Mouse (Mus musculus) adrenal gland, postnatal 10 days (tissue): ENCODE results near the gene Syt2. TPM values are rescaled to one million over a fixed set of nuclear protein-coding genes. Genes with fewer than 3 reads are reported as not detected.
A peak's percentile ranks its signal among the peaks of the same experiment; 100 is the strongest.

Experiments
- DNase-seq: peaks from one replicate; pipeline ENCODE4 v3.0.0; 2021; ENCODE audit warnings: mixed read lengths
- total RNA-seq, 2 experiments: library from RNA; stranded (reverse); gene quantifications; 2 replicates each; pipeline ENCODE4 v1.2.3; 2021

Syt2 gene
- total RNA-seq, 2 experiments from 2014 or later = 1.3 to 5.2 TPM

DNA sequence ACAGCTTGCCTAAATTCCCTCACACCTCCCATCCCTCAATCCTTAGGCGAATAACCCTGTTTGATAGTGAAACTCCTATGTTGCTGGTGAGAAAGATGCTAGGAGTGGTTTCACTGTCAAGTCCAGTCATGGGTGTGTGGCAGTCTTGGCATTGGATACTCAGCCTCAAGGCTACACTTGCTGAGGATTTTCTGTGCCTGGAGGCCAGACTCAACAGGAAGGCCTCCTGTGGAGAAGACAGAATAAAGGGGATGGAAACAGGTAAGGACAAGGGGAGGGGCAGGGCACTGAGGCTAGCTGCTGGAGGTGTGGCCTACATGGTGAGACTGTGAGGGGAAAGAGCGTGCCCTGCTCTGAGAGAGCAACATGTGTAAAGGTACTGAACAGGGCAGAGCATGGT is 60.1 kb downstream of the Syt2 start:
- DNase-seq = no peak

DNA sequence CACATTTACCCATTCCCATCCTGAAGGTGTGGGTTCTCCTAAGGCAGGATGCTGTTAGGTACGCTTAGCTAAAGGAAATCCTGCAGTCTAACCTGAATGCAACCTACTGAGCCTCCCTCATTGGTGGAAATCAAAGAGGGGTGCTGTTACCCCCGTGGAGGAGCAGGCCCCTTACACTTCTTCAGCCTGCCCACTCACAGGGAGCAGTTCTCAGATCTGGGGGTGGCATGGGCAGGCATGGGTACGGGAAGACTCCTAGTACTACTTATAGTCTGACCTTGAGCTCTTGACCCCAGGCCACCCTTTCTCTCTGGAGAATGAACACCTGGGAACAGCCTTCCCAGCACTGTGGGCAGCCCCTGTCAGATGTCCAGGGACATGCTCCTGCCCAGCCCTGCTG is 61.0 kb downstream of the Syt2 start:
- DNase-seq = no peak

DNA sequence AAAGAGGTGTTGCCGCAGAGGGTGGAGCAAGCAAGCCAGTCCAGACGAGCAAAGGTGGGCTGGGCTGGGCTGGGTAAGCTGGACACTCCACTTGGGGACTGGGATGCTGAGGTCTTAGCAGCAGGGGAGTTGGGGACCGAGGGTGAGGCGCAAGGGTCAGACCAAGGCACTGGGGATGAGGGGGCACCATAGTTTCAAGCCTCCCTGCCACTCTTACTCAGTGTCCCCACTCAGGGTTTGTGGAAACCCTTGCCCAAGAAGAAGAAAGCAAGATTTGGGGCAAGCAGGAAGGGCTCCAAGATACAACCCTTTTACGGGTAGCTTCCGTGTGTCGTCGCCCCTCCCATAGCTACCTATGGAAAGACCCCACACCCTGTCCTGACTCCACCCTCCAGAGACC is 61.8 kb downstream of the Syt2 start:
- no peak for DNase-seq

DNA sequence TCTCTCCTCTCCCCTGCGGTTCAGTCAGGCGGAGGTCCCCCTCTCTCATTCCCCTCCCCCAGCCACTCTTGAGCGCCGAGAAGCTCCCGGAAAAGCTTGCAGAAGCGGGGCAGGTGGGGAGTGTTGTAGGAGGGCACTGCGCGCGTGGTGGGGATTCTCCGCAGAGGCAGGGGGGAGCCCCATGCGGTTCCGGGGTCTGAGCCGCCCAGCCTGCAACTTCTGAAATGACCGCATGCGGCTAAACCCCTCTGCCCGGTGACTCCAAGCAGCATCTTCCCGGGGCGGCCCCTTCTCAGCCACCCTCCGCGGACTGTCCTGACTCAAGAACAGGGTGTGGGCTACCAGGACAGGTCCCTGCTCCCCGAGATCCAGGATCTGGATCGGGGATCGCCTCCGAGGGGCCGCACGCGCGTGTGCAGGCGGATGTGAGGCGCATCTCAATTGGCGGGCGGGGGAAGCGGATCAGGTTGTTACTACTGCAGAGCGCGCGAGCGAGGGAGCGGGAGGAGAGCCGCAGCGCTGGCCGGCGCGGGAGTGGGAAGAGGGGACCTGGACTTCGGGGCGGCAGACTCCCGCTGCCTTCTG is 62.4 kb downstream of the Syt2 start:
- peak; percentile 41 for DNase-seq

DNA sequence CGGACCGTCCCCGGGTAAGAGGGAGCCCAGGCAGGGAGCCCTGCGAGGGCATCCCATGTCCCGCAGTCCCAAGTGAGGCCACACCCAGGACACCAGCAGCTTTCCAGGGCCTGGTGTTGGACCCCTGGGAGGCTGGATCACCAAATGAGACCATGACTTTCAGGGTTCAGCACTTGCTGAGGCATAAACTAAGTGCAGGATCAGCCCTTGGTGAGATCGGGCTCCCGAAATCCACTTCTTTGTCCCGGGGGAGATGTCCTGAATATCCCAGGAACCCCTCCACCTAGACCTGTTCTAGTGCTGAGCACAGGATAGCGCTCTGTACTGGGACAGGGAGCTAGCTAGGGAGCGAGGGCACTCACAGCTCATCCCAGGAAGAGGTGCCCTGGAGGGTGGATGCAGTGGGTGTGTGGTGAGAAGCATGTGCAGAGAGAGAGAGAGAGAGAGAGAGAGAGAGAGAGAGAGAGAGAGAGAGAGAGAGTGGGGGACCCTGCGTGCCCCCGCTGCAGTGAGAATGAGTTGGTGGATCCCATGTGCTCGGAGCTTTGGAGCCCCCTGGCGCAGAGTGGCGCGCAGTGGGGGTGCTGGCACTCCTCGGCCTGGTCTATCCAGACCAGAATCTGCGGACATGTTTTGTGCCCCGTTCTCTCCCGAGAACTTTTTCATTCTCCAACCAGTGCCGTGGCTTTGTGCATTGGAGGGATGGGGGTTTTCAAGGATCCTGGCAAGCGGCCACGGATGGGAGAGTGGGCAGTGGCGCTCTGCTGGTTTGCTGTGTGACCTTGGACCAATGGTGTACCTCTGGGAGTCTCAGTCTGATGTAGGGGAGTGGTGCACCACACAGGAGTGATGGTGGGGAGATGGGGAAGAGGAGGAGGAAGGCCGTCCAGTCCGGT is 63.2 kb downstream of the Syt2 start:
- no peak for DNase-seq

DNA sequence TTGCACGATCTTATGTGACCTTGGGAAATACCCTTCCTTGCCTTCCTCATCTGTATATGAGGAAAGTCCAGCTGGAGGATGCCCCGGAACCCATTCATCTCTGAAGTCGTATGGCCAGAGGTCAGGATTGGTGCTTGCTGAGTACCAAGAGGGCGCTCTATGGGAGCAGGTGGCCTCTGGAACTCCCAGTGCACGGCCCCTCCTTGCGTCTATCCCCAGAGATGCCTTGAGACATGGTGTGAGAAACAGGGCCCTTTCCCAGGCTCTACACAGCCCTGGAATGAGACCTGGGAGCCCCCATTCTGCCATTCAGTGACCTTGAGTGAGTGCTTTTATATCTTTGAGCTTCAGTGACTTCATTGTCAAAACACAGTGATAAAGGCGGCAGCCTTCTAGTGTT is 64.6 kb downstream of the Syt2 start:
- DNase-seq = no peak

DNA sequence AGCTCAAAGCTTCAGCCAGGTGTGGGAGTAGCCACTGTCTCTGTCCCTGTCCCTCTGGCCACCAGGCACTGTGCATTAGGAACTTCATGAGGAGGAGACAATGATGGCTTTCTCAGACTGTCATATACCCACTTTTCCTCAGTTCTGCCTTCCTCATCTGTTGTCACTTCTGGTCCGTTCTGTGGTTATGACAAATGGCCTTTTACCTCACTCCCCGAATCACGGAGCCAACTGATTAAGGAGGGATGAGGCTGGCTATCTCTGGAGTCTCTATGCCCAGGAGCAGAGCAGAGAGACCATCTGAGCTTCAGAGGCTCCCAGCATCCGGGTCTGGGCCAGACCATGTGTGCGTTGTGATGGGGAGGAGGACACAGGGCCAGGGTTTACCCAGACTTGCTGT is 65.2 kb downstream of the Syt2 start:
- DNase-seq = no peak

DNA sequence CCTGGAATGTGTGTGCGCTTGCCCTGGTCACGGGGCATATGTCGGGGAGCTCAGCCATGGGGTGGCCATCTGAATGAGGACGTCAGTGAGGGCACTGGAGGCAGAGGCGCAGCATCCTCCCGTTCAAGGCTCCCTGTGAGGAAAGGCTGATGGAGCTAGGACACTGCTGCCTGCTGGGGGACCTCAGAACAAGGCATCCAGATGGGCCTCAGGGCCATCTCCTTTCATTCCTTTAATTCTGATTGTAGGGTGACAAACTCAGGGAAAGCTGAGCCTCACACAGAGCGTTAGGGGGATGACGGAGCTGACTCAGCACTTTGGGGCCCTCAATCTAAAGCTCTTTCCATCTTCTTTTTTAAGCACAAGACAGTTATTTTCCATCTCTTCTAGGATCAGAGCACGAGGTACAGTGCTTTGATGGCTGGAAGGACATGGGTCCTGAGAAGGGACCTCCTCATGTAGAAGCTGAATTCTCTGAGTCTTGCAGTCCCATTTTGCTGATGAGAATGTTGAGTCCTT is 66.4 kb downstream of the Syt2 start:
- DNase-seq = no peak

DNA sequence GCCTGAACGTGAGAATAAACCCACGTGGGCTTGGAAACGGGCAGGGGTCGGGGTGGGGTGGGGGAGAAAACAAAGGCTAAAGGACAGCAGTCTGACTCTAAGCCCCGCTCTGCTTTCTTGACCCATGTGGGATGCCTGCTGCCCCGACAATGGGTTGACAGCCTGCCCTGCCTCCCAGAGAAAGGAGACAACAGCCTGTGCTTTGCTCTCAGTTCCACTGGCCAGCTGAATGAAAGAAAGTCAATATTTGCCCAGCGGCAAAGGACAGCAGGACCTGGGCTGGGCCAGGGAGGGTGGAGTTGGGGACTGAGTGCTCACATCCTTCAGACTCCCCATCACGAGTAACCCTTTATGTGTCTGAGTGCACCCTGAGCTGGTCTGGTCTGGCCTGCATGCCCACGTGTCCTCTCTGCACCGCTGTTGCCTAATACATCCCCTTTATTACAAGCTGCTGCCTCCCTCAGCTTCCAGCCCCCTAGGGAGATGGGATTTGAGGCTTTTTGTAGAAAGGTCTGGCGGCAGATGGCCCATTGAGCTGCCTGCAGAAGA is 67.0 kb downstream of the Syt2 start:
- DNase-seq = no peak

DNA sequence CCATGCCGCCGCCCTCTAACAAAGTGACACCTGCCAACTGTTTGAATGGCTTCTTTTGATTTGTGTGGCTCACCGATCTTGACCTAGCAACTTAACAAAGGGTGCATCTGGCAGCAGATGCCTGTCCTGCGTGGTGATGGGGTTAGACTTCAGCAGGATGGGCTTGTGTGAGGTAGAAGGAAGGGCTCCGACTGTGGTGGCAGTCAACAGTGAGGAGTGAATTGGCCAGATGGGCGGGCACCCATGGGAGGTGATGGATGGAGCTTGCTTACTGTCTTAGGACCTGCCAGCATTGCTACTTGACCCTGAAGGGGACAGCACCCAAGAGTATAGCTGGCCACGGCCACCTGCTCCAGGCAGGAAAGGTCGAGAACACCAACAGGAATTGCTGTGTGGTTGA is 67.7 kb downstream of the Syt2 start:
- no peak for DNase-seq

DNA sequence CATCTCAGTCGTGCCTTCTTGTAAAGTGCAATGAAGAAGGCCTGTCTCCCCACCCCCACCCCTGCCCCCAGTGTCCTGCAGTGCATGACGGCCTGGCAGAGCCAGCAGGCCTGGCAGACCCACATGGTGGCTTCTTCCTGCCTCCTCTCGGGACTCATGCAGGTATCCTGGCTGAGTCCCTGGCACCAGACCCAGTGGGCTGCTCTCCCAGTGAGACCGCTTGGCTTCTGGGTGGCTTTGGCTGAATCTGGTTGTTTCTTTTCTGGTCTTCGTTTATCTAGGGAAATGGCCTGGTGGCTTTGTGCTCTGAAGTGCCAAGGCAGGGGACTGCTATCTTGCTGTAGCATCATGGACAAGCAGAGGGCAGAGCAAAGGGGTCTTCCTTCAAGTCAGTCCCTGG is 68.6 kb downstream of the Syt2 start:
- no peak for DNase-seq

DNA sequence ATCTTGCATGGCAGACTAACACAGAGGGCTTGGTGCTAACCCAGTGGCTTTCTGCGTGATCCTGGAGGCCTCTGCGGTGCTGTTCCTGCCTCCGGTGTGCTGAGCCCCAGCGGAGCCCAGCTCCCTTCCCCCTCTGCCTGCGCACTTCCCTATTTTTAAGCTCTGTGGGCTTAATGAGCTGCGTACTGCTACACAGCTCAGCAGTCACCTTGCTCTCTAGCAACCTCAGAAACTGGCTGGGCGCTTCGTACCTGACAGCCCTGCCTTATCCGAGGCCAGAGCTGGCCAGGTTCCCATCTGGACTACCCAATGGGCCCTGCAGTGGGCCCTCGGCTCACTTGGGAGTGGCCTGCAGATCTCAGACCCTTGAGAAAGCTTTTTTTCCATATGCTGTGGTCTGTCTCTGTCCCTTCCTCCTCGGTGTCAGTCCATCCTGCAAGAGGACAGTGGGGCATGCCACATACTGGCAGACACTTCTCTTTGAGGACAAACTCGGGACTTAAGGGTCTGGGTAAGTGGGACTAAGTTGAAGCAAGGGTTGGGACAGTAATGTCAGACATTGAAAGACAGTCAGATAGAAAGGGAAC is 73.3 kb downstream of the Syt2 start:
- no peak for DNase-seq

DNA sequence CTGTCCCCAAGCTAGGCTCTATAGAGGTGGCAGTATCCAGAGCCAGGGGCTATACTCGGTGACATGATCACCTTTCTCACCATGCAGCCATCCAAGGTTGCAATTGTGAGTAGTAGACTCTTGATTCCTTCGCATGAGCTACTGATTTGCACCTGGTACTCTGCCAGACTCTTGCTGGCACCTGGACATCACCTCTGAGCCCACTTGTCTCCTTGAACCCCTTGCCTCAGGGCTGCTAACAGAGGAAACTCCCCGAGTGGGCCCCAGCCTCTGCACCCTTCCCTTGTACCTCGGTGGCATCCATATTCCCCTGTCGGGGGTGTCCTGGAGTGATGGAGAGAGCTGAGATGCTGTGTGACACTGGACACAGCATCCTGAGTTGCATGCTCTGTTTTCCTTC is 75.0 kb downstream of the Syt2 start:
- DNase-seq = no peak

DNA sequence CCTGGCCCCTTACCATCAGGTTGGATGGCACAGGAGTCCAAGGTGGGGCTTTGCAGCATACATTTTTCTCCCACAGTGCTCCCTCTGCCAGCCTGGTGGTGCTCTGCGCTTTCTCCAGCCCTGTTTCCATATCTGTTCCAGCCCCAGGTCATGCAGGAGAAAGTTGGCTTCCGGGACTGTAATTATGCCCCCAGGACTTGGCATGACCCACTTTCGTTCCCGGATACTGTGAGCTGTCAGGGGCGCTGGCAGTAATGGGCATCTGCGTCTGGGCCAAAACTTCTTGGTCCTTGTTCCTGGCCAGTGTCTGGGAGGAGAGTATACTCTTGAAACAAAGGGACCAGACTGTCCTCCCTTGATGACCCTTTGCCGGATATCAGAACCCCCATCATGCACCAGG is 76.4 kb downstream of the Syt2 start:
- DNase-seq = no peak

DNA sequence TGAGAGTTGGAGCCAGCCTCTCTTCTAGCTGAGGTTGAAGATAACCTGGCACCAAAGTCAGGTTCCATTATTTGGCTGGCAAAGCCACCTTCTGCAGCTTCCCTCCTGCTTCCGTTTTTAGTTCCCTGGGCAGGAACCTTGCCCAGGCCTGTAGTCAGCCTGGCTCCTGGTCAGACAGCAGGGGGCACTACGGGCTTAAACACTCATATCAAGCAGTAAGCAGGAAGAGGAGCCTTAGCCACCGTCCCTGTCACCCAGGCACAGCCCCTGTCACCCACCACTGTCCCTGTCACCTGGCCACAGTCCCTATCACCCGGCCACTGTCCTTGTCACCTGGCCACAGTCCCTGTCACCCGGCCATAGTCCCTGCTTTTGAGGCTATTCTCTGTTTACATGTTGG is 78.8 kb downstream of the Syt2 start:
- DNase-seq = peak; percentile 73

DNA sequence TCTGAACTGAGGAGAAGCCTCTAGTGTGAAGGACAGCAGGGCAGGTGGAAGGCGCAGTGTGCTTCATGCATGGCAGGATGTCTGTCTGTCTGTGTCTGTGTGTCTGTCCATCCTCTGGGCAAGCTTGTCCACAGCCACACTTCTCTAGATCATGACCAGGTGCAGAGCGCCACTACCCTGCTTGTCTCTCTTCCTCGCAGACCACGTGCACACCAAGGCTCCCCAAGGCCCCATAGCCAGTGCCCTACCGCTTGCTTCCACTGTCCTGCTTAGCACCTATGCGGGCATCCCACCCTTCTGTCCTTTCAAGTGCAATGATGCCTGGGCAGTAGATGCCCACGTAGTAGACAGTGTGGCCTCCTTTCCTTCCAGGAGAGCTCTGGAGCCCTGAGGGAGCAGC is 80.0 kb downstream of the Syt2 start:
- no peak for DNase-seq

DNA sequence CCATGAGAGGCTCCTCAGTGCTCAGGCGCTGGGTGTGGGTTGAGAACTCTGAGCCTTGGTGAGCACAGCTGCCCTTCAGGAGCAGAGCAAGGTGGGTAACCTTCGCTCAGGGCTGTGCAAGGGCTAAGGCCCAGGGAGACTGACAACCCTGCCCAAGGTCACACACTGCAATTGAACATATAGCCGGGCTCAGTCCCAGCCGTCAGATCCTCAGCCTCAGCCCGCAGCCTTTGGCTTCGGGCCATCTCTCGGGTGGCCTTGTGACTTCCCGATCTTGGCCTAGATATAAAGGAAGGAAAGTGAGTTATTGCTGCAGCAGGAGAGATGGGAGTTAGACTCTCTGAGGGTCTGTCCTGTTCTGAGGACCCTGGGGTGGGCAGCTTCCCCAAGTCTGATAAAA is 80.8 kb downstream of the Syt2 start:
- DNase-seq = peak; percentile 86

DNA sequence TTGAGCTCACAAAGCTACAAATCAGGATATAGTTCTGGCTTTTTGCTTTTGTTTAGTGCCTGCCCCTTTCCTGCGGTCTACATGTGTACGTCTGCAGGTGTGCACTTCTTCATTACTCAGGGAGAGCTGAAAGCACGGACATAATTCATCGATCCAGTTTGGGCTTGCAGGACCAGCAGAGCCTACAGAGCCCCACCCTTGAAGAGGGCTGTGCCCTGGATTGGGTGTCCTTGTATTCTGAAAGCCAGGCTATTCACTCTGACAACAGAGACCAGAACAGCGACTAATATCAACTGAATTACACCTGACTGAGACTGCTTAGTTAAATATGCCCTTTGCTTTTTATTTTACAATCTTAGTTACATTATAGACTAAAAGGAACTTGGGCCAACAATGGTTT is 87.2 kb downstream of the Syt2 start:
- DNase-seq = no peak

DNA sequence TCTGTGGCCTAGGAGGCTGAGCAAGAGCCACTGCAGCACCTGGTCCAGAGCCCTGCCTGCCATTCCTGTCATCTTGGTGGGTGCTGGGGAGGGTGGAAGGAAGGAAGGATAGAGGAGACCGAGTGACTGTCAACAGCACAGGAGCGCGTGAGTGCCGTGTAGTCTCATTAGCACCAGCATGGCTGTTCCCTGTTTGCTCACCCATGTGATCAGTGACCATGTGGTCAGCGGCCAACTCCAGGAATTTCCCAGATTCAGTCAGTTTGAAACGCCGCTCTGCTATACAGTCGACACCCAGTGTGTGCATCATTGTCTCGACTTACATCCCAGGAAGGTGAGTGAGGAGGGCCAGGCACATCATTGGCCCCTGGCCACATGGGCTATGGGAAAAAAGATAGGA is 91.0 kb downstream of the Syt2 start:
- no peak for DNase-seq

DNA sequence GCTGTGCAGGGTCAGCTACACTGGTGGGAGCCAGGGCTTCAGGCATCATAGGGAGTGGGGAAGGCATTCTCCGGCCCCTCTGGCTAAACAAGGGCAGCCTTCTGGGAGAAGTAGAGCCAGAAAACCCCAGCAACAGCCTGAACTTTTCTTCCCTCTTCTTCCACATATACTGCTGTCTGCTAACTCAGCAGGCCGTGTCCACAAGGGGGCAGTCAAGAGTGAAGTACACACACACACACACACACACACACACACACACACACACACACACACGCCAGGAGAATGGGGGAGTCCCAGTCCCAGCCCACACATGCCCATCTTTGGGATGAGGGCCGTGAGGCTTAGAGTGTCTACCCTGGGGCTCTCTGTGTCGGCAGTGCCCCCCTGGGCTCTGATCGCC is 95.0 kb downstream of the Syt2 start:
- DNase-seq = peak; percentile 50

DNA sequence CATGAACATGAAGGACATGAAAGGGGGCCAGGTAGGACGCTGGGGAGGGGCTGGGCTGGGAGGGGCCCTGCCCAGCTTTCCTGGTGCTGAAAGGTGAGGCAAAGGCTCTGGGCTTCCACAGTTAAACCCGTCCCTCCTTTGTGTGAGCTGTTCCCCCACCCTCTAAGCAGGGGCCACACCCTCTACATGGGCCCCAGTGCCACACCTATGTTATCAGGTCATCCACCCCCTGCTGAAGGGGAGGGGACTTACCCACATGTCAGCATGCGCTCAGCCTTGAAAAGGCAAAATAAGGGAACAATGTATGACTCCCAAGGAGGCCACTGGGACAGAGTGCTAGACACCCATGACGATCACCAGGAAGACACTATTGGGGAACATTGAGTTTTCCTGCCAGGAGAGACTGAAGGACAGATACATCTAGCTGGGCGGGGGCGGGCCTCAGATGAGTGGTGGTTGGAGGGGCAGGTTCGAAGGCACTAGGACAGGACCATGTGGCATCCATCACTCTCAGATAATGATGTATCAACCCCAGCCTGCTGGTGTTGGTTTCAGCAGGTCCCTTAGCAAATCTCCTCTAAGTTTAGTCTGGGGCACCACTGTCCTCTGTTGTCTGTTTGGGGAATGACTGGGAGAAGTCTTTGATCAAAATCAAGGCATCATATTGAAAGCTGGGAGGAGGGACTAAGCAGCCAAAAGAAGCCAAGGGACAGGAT is 95.6 kb downstream of the Syt2 start:
- DNase-seq = no peak

DNA sequence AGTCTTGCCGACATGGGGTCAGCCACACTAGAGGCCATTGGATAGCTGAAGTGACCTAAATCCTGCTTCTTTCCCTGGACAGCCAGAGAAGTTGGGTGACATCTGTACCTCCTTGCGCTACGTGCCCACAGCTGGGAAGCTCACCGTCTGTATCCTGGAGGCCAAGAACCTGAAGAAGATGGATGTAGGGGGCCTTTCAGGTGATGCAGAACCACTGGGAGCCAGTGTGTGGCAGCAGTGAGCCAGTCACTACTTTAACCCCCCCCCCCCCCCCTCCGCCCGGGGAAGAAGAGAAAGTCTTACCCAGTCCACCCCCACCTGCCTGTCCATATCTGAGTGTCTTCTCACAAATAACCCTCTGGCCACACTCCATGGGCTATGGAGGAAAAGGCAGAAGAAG is 99.2 kb downstream of the Syt2 start:
- DNase-seq = peak; percentile 61
